Mouse (Mus musculus) kidney, embryonic 15.5 days (tissue): ENCODE data around the gene Tcf3. TPM values are rescaled to one million over a fixed set of nuclear protein-coding genes. Genes with fewer than 3 reads are reported as not detected.

ENCODE experiments used
- ATAC-seq: fragments of 200-750 bp; cut with Nextera tagmentation; replicated peaks from 2 replicates; pipeline ENCODE4 v1.8.0; 2017; ENCODE audit warnings: moderate TSS enrichment; ENCODE audit not compliant: low FRiP score
- H3K27ac ChIP-seq: fragments of 300-500 bp; sonication (generic); 2 replicates; pipeline ENCODE4 v1.5.1; 2015; ENCODE audit warnings: mild to moderate bottlenecking, inconsistent platforms
- H3K27me3 ChIP-seq: fragments of 300-500 bp; sonication (generic); 2 replicates; pipeline ENCODE4 v1.6.1; 2015; ENCODE audit warnings: inconsistent platforms
- H3K36me3 ChIP-seq: fragments of 300-500 bp; sonication (generic); 2 replicates; pipeline ENCODE4 v1.6.1; 2015; ENCODE audit warnings: inconsistent platforms
- H3K4me1 ChIP-seq: fragments of 300-500 bp; sonication (generic); 2 replicates; pipeline ENCODE4 v1.6.1; 2015; ENCODE audit warnings: inconsistent platforms
- H3K4me2 ChIP-seq: fragments of 300-500 bp; sonication (generic); 2 replicates; pipeline ENCODE4 v1.6.1; 2015; ENCODE audit warnings: moderate library complexity, mild to moderate bottlenecking, inconsistent platforms
- H3K4me3 ChIP-seq: fragments of 300-500 bp; sonication (generic); replicated peaks from 2 replicates; pipeline ENCODE4 v1.5.1; 2015; ENCODE audit warnings: mild to moderate bottlenecking, inconsistent platforms
- H3K9ac ChIP-seq: fragments of 300-500 bp; sonication (generic); 2 replicates; pipeline ENCODE4 v1.6.1; 2015; ENCODE audit warnings: mild to moderate bottlenecking, inconsistent platforms
- H3K9me3 ChIP-seq: fragments of 300-500 bp; sonication (generic); replicated peaks from 2 replicates; pipeline ENCODE4 v1.6.1; 2016; ENCODE audit warnings: inconsistent platforms
- WGBS: fragments of 180-500 bp; shearing (Covaris S2); methylation state at CpG from one replicate; pipeline ENCODE4 v1.1.7; 2015; ENCODE audit warnings: mixed read lengths; 5-methylcytosine and 5-hydroxymethylcytosine counted together
- polyA plus RNA-seq: library from polyadenylated mRNA; unstranded; fragments of >200 nt; fragmentation: Nextera tagmentation; extraction: Ambion mirVana; gene quantifications from 2 replicates; pipeline ENCODE4 v1.2.1, GENCODE M21; 2015

The Tcf3 gene
- polyA plus RNA-seq, 1 experiment from 2014 or later, result 138 TPM

DNA sequence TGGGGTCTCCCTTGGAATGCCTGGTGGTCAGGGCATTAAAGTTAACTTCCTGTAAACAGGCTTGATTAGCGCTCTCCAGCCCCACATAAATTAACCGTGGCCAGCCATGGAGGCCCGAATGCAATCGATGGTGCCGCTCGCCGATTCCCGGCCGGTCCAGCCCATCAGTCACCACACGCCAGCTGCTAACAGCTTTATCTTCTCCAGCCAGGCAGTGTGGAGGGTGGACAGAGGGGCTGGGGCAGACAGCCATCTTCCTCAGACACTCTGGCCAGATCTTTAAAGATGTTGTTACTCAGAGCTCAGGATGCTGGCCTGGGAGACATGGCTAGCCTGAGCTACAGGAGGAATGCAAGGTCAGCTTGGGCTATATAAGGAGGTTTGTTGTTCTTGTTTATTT lies 20.2 kb upstream of the Tcf3 start:
- H3K4me3 ChIP-seq, result no peak overlapping the region
- no peaks in the 10 kb centered on the region for H3K36me3 ChIP-seq
- 0 out of 2 replicates have a peak, but pooled peaks cover 4% of the 10 kb centered on the region for H3K4me1 ChIP-seq
- H3K4me2 ChIP-seq, result no peak overlapping the region
- 34% methylated on average over 10 of the region's 10 CpGs for WGBS
- H3K9me3 ChIP-seq, result no peaks in the 10 kb centered on the region
- H3K9ac ChIP-seq, result no peak overlapping the region
- peaks cover 44% of the 10 kb centered on the region for H3K27me3 ChIP-seq
- no peak overlapping the region for H3K27ac ChIP-seq
- no peak for ATAC-seq

DNA sequence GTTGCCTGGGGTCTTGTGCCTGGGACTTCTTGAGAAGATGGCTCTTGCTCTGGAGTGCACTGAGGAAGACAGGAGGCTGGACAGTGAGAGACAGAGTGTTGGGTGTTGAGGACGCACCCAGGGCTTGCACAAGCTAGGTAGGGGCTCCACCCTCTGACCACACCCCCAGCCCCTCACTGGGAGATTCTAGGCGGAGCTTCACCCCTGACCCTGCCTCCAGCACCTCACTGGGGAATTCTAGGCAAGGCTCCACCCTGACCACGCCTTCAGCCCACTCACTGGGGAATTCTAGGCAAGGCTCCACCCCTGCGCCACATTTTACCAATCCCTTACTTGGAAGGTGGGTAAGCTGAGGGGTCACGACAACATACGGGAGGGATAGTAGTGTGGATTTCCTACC lies 17.2 kb upstream of the Tcf3 start:
- Histone ChIP-seq H3K27me3 (peaks cover 64% of the 10 kb centered on the region), H3K9ac (no peak overlapping the region), H3K27ac (no peak overlapping the region), H3K4me2 (no peak overlapping the region), H3K9me3 (no peaks in the 10 kb centered on the region), H3K36me3 (no peaks in the 10 kb centered on the region), H3K4me1 (0 out of 2 replicates have a peak, but pooled peaks cover 7% of the 10 kb centered on the region), H3K4me3 (no peak overlapping the region)
- no peak for ATAC-seq
- 6% methylated on average over 6 of the region's 6 CpGs for WGBS

DNA sequence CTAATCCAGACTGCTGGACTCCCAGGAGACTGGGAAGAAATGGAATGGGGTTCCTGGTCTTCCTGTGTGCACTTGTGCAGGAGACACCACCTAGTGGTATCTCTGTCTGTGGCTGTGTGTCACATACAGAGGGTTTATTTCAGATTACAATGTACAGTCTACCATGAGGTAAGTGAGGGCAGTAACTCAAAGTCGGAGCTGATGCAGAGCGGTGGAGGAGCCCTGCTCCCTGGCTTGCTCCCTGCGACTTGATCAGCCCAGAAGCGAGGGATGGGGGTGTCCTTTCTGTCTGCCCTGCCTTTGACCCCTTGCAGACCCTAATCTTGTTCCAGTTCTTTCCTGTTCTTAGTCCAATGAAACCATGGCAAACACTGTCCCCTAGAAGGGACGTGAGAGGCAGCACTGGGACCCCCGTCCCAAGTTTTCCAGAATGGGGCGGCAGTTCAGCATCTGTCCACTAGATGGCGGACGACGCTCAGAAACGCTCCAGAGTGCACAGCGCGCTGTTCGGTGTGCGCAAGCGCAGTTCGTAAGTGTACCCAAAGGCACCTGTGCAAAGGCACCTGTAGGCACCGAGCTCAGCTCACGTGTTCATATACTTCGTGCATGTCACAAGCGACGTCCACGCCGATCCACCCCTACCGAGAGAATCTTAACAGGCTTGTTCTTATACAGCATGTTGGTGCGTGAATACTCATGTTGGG lies 12.6 kb upstream of the Tcf3 start:
- Histone ChIP-seq H3K27me3 (peaks cover 53% of the 10 kb centered on the region), H3K4me1 (peaks cover 10% of the 10 kb centered on the region; the same call in 1 of the 2 replicates), H3K36me3 (no peaks in the 10 kb centered on the region), H3K9ac (no peak overlapping the region), H3K4me3 (no peak overlapping the region), H3K9me3 (no peaks in the 10 kb centered on the region), H3K27ac (no peak overlapping the region), H3K4me2 (peak overlapping the region; percentile 34)
- 7% methylated on average over 26 of the region's 26 CpGs for whole genome bisulfite sequencing
- peak; percentile 62 for ATAC-seq

GRCm38 (mm10) chr10:80445052-80445451 lies 11.6 kb upstream of the Tcf3 start:
- WGBS, result 48% methylated on average over 1 of the region's 1 CpGs
- no peak overlapping the region for H3K9ac ChIP-seq
- H3K27ac ChIP-seq, result no peak overlapping the region
- no peaks in the 10 kb centered on the region for H3K9me3 ChIP-seq
- peaks cover 47% of the 10 kb centered on the region for H3K27me3 ChIP-seq
- no peak overlapping the region for H3K4me3 ChIP-seq
- peaks cover 6% of the 10 kb centered on the region; the same call in 1 of the 2 replicates for H3K4me1 ChIP-seq
- H3K36me3 ChIP-seq, result no peaks in the 10 kb centered on the region
- H3K4me2 ChIP-seq, result no peak overlapping the region
- ATAC-seq, result no peak

- no peak overlapping the region for H3K4me3 ChIP-seq
- WGBS, result 34% methylated on average over 5 of the region's 5 CpGs
- no peak overlapping the region for H3K27ac ChIP-seq
- H3K4me2 ChIP-seq, result no peak overlapping the region
- H3K27me3 ChIP-seq, result peaks cover 47% of the 10 kb centered on the region
- ATAC-seq, result no peak
- no peaks in the 10 kb centered on the region for H3K9me3 ChIP-seq
- H3K4me1 ChIP-seq, result peaks cover 6% of the 10 kb centered on the region; the same call in 1 of the 2 replicates
- H3K36me3 ChIP-seq, result no peaks in the 10 kb centered on the region
- no peak overlapping the region for H3K9ac ChIP-seq
These were observed 11.0 kb upstream of the Tcf3 start for GRCm38 (mm10) chr10:80444339-80445045.

DNA sequence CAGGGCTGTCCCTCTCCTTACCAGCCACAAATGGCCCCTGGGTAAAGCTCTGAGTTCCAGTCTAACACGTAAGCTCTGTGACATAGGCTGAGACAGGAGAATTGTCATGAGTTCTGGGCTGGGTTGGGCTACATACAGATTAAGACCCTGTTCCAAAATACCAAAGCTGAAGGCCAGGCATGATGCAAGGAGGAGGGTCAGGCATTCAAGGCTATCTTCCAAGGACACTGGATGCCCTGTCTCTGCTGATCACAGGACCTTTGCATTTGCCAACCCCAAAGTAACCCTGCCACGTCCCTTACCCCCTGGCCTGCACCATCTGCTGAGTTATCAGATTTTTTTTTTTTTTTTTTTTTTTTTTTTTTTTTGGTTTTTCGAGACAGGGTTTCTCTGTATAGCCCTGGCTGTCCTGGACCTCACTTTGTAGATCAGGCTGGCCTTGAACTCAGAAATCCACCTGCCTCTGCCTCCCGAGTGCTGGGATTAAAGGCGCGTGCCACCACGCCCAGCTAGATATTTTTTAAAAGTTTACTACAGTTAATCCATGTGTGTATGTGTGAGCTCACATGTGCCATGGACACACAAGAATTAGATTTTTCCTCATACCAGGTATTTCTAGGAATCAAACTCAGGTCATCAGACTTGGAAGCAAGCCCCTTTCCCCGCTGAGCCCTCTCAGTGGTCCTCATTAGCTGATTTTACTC lies 10.3 kb upstream of the Tcf3 start:
- ATAC-seq, result no peak
- H3K27me3 ChIP-seq, result peaks cover 41% of the 10 kb centered on the region
- H3K4me2 ChIP-seq, result no peak overlapping the region
- no peak overlapping the region for H3K9ac ChIP-seq
- 79% methylated on average over 8 of the region's 8 CpGs for WGBS
- H3K36me3 ChIP-seq, result no peaks in the 10 kb centered on the region
- H3K27ac ChIP-seq, result no peak overlapping the region
- peaks cover 6% of the 10 kb centered on the region; the same call in 1 of the 2 replicates for H3K4me1 ChIP-seq
- no peak overlapping the region for H3K4me3 ChIP-seq
- H3K9me3 ChIP-seq, result no peaks in the 10 kb centered on the region

DNA sequence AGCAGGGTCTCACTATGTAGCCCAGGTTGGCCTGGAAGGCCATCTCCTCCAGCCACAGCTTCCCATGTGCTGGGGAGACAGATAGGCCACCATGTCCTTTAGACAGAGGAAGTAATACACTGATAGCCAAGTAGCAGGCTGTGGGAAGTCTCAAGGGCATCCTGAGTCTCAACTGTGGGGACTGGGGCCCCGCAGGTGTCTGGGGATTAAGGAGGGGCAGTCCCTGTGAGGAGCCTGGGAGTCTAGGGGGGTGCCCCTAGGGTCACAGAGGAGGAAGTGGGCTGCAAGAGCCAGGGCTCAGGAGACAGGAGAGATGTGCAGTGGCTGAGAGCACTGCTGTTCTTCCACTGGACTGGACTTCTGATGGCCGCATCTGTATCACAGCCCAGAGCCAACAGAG lies 9.5 kb upstream of the Tcf3 start:
- no peak overlapping the region for H3K4me2 ChIP-seq
- H3K9me3 ChIP-seq, result no peaks in the 10 kb centered on the region
- WGBS, result 47% methylated on average over 2 of the region's 2 CpGs
- ATAC-seq, result no peak
- peaks cover 6% of the 10 kb centered on the region; the same call in 1 of the 2 replicates for H3K4me1 ChIP-seq
- no peak overlapping the region for H3K27ac ChIP-seq
- no peak overlapping the region for H3K9ac ChIP-seq
- H3K36me3 ChIP-seq, result no peaks in the 10 kb centered on the region
- H3K27me3 ChIP-seq, result peaks cover 33% of the 10 kb centered on the region
- no peak overlapping the region for H3K4me3 ChIP-seq

GRCm38 (mm10) chr10:80441598-80441997 lies 8.2 kb upstream of the Tcf3 start:
- H3K9ac ChIP-seq, result no peak overlapping the region
- ATAC-seq, result no peak
- peaks cover 7% of the 10 kb centered on the region; the same call in 1 of the 2 replicates for H3K4me1 ChIP-seq
- no peaks in the 10 kb centered on the region for H3K9me3 ChIP-seq
- no peaks in the 10 kb centered on the region for H3K36me3 ChIP-seq
- H3K4me2 ChIP-seq, result no peak overlapping the region
- no peak overlapping the region for H3K27ac ChIP-seq
- no peak overlapping the region for H3K4me3 ChIP-seq
- 67% methylated on average over 8 of the region's 8 CpGs for WGBS
- H3K27me3 ChIP-seq, result peaks cover 24% of the 10 kb centered on the region

DNA sequence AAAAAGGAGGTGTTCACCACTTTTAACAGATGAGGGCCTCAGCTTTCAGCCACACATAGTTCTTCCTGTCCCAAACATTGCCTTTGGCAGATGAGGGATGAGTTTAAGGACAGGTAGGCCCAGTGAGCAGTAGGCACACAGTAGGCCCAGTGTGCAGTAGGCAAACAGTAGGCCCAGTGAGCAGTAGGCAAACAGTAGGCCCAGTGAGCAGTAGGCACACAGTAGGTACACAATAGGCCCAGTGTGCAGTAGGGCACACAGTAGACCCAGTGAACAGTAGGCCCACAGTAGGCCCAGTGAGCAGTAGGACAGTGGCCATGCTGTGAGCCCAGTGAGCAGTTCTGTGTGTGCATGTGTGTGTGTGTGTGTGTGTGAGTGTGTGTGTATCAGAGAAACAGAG lies 6.6 kb upstream of the Tcf3 start:
- Histone ChIP-seq H3K9ac (no peak overlapping the region), H3K4me3 (no peak overlapping the region), H3K27me3 (peaks cover 11% of the 10 kb centered on the region), H3K4me1 (peaks cover 15% of the 10 kb centered on the region), H3K36me3 (no peaks in the 10 kb centered on the region), H3K9me3 (no peaks in the 10 kb centered on the region), H3K27ac (no peak overlapping the region), H3K4me2 (no peak overlapping the region)
- ATAC-seq, result no peak

- Histone ChIP-seq H3K9me3 (no peaks in the 10 kb centered on the region), H3K4me1 (peaks cover 17% of the 10 kb centered on the region), H3K4me3 (no peak overlapping the region), H3K27ac (no peak overlapping the region), H3K9ac (no peak overlapping the region), H3K27me3 (0 out of 2 replicates have a peak, but pooled peaks cover 2% of the 10 kb centered on the region), H3K4me2 (no peak overlapping the region), H3K36me3 (no peaks in the 10 kb centered on the region)
- no peak for ATAC-seq
- 68% methylated on average over 4 of the region's 4 CpGs for WGBS
These were observed 4.5 kb upstream of the Tcf3 start for GRCm38 (mm10) chr10:80437973-80438372.

DNA sequence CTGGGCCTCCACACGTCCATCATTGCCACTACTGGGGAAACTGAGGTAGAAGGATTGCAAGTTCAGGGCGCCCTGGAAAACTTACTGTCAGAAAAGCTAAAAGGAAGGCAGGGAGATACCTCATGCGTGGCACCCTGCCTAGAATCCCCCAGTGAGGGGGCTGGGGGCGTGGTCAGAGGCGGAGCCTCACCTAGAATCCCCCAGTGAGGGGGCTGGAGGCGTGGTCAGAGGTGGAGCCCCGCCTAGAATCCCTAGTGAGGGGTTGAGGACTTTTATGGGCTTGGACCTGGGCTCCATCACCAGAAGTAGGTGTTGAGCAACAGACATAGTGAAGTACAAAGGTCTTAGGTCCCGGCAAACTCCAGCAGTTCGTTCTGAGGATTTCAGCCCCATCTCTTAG lies 2.8 kb upstream of the Tcf3 start:
- H3K4me1 ChIP-seq, result peaks cover 29% of the 10 kb centered on the region
- peak overlapping the region; percentile 30 for H3K4me2 ChIP-seq
- H3K27me3 ChIP-seq, result 0 out of 2 replicates have a peak, but pooled peaks cover 2% of the 10 kb centered on the region
- H3K4me3 ChIP-seq, result no peak overlapping the region
- ATAC-seq, result no peak
- no peak overlapping the region for H3K9ac ChIP-seq
- H3K36me3 ChIP-seq, result no peaks in the 10 kb centered on the region
- no peaks in the 10 kb centered on the region for H3K9me3 ChIP-seq
- H3K27ac ChIP-seq, result peak overlapping the region; percentile 59
- WGBS, result 14% methylated on average over 9 of the region's 9 CpGs

DNA sequence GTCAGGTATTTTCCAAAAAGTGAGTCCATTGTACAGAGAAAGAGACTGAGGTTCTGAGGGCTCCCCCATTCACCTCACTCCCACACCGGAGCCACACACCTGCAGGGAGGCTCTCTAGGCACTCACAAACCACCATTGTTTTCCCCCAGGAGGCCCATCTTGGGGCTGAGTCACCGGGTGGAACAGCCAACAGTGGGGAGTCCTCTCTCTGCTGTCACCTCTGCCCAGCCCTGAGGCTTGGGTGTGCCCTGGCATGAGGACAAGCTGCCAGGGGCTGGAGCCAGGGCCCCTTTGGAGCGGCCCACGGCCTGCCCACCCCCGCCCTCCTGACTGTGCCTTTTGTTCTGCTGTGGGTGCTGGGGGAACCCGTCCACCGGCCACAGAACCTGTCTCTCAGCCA lies 2.3 kb upstream of the Tcf3 start:
- 45% methylated on average over 7 of the region's 7 CpGs for WGBS
- Histone ChIP-seq H3K27ac (peak overlapping the region; percentile 59), H3K9ac (no peak overlapping the region), H3K4me1 (peaks cover 34% of the 10 kb centered on the region), H3K4me3 (no peak overlapping the region), H3K4me2 (peak overlapping the region; percentile 30), H3K36me3 (peaks cover under 1% of the 10 kb centered on the region; the same call in 1 of the 2 replicates), H3K27me3 (0 out of 2 replicates have a peak, but pooled peaks cover 2% of the 10 kb centered on the region), H3K9me3 (no peaks in the 10 kb centered on the region)
- no peak for ATAC-seq
